Mouse (Mus musculus): ENCODE measurements around the gene Nlrp10. TPM values are rescaled to one million over a fixed set of nuclear protein-coding genes. Genes with fewer than 3 reads are reported as not detected.

The Nlrp10 gene
- polyA plus RNA-seq, 1 experiment = not detected

- no peaks in the 10 kb centered on the region for H3K36me3 ChIP-seq (ENCODE audit: control insufficient read depth)
These were observed 1.4 kb downstream of the Nlrp10 start for GRCm38 (mm10) chr7:108928280-108929188.

DNA sequence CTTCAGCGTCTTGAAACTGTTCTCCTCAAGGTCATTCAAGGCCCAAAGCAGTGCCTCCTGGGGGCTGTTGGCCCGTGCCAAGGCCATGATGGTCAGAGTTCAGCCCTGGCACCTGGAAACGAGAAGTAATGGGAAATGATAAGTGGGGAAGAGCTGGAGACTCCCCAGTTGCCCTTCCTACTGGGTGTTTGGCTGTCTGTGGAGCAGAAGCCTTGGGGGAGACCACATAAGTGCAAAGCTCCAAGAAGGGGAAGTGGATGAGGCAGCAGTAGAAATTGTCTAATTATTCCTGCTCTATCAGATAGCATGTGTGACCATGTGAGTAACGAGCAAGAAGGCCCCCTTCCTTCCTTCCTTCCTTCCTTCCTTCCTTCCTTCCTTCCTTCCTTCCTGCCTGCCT, 2.9 kb downstream of the Nlrp10 start:
- no peak for TF ChIP-seq GATA1 (IDR thresholded peaks at IDR 0.05; ENCODE audit: low read length)
- no peak for TF ChIP-seq TAL1 (IDR thresholded peaks at IDR 0.05; ENCODE audit: low read length)
- Histone ChIP-seq H3K4me3 (replicated peaks) (no peak overlapping the region), H3K4me1 (ENCODE audit: control insufficient read depth) (no peaks in the 10 kb centered on the region), H3K27me3 (ENCODE audit: control insufficient read depth) (peaks cover 3% of the 10 kb centered on the region; the same call in 1 of the 2 replicates), H3K9me3 (ENCODE audit: control insufficient read depth, low read length) (no peaks in the 10 kb centered on the region; the same call in 1 of the 2 replicates), H3K36me3 (ENCODE audit: control insufficient read depth) (no peaks in the 10 kb centered on the region)

More at GRCm38 (mm10) chr7:108928280-108929188, 1.4 kb downstream of the Nlrp10 start:
- TF ChIP-seq TAL1 (IDR thresholded peaks at IDR 0.05; ENCODE audit: low read length) = no peak
- Histone ChIP-seq H3K4me1 (ENCODE audit: control insufficient read depth) (no peaks in the 10 kb centered on the region), H3K9me3 (ENCODE audit: control insufficient read depth, low read length) (no peaks in the 10 kb centered on the region; the same call in 1 of the 2 replicates), H3K27me3 (ENCODE audit: control insufficient read depth) (peaks cover 5% of the 10 kb centered on the region; the same call in 1 of the 2 replicates), H3K4me3 (replicated peaks) (no peak overlapping the region)

- TF ChIP-seq TAL1 (IDR thresholded peaks at IDR 0.05; ENCODE audit: low read length) (no peak), GATA1 (IDR thresholded peaks at IDR 0.05; ENCODE audit: low read length) (no peak)
- H3K36me3 ChIP-seq (ENCODE audit: control insufficient read depth) = no peaks in the 10 kb centered on the region
- no peaks in the 10 kb centered on the region for H3K4me1 ChIP-seq (ENCODE audit: control insufficient read depth)
- no peaks in the 10 kb centered on the region for H3K27me3 ChIP-seq (ENCODE audit: control insufficient read depth)
- no peak overlapping the region for H3K4me3 ChIP-seq (replicated peaks)
- H3K9me3 ChIP-seq (ENCODE audit: control insufficient read depth, low read length) = no peaks in the 10 kb centered on the region
These were observed 26.0 kb downstream of the Nlrp10 start for GRCm38 (mm10) chr7:108903969-108904368.

GRCm38 (mm10) chr7:108894320-108894719, 35.7 kb downstream of the Nlrp10 start, which contains the start of gene Olfr519:
Gene Olfr519, minus strand, starts transcription at chr7:108894420.
- H3K9me3 ChIP-seq (ENCODE audit: control insufficient read depth, low read length) = no peaks in the 10 kb centered on the region
- no peaks in the 10 kb centered on the region for H3K4me1 ChIP-seq (ENCODE audit: control insufficient read depth)
- no peaks in the 10 kb centered on the region for H3K36me3 ChIP-seq (ENCODE audit: control insufficient read depth)
- TF ChIP-seq TAL1 (IDR thresholded peaks at IDR 0.05; ENCODE audit: low read length) = no peak
- TF ChIP-seq GATA1 (IDR thresholded peaks at IDR 0.05; ENCODE audit: low read length) = no peak
- no peak within 1 kb of the TSS for H3K4me3 ChIP-seq (replicated peaks)
- no peaks in the 10 kb centered on the region for H3K27me3 ChIP-seq (ENCODE audit: control insufficient read depth)

- Histone ChIP-seq H3K9me3 (ENCODE audit: control insufficient read depth, low read length) (no peaks in the 10 kb centered on the region), H3K27me3 (ENCODE audit: control insufficient read depth) (no peaks in the 10 kb centered on the region), H3K4me3 (replicated peaks) (no peak within 1 kb of the TSS), H3K4me1 (ENCODE audit: control insufficient read depth) (no peaks in the 10 kb centered on the region), H3K36me3 (ENCODE audit: control insufficient read depth) (no peaks in the 10 kb centered on the region)
- TF ChIP-seq GATA1 (IDR thresholded peaks at IDR 0.05; ENCODE audit: low read length) (no peak), TAL1 (IDR thresholded peaks at IDR 0.05; ENCODE audit: low read length) (no peak)
These were observed 45.1 kb downstream of the Nlrp10 start, which contains the start of gene Olfr518 for GRCm38 (mm10) chr7:108884906-108885305. Gene Olfr518, minus strand, starts transcription at chr7:108885006.

DNA sequence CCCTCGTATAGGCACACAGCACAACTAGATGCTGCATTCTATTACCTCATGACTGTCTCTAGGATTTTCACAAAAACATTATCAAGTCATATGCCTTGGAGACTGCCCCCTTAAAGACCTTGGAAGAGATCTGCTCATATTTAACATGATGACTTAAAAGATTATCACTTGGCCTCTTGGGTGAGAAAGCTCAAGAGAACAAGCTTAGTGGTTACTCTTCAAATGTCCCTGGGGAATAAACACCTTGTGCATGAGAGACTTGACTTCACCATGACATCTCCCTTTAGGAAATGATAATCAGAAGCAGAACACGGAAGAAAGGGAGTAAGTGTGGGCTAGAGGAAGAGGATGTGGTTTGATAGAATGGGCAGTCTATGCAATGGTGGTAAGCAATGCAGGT, 57.7 kb downstream of the Nlrp10 start, which contains the start of gene Olfr517:
Olfr517 (minus strand) TSS at position 101 of the 400 bp plus-strand sequence.
- H3K4me1 ChIP-seq (ENCODE audit: control insufficient read depth) = no peaks in the 10 kb centered on the region
- H3K4me3 ChIP-seq (replicated peaks) = no peak within 1 kb of the TSS
- H3K9me3 ChIP-seq (ENCODE audit: control insufficient read depth, low read length) = no peaks in the 10 kb centered on the region
- no peak for TF ChIP-seq TAL1 (IDR thresholded peaks at IDR 0.05; ENCODE audit: low read length)
- TF ChIP-seq GATA1 (IDR thresholded peaks at IDR 0.05; ENCODE audit: low read length) = no peak
- H3K27me3 ChIP-seq (ENCODE audit: control insufficient read depth) = no peaks in the 10 kb centered on the region
- H3K36me3 ChIP-seq (ENCODE audit: control insufficient read depth) = no peaks in the 10 kb centered on the region

Other genes starting within 250 kb of the Nlrp10 start
- gene Olfr512, start 216.9 kb downstream of the Nlrp10 start, polyA plus RNA-seq (2012) = not detected in 2 replicates
- not detected in 2 replicates for gene Olfr513, start 179.2 kb downstream of the Nlrp10 start, polyA plus RNA-seq (2012)
- not detected in 2 replicates for gene Olfr514, start 104.2 kb downstream of the Nlrp10 start, polyA plus RNA-seq (2012)
- gene Olfr516, start 79.6 kb downstream of the Nlrp10 start, polyA plus RNA-seq (2012) = not detected in 2 replicates
- gene Olfr517, start 57.8 kb downstream of the Nlrp10 start, polyA plus RNA-seq (2012) = not detected in 2 replicates
- 0.01 TPM in 1 of 2 replicates, not detected in the other for gene Olfr518, start 45.2 kb downstream of the Nlrp10 start, polyA plus RNA-seq (2012)
- gene Olfr519, start 35.8 kb downstream of the Nlrp10 start, polyA plus RNA-seq (2012) = not detected in 2 replicates
- gene Eif3f, start 4.2 kb upstream of the Nlrp10 start, polyA plus RNA-seq (2012) = 37.1 and 38.6 TPM in 2 replicates
- 0.01 TPM in 1 of 2 replicates, not detected in the other for gene Tub, start 20.2 kb upstream of the Nlrp10 start, polyA plus RNA-seq (2012)
- 0.07 TPM in 1 of 2 replicates, not detected in the other for gene Ric3, start 153.2 kb upstream of the Nlrp10 start, polyA plus RNA-seq (2012)
- gene Lmo1, start 245.0 kb upstream of the Nlrp10 start, polyA plus RNA-seq (2012) = not detected in 2 replicates

All from erythroblast, embryonic 14.5 days (primary cell).